Mouse (Mus musculus) adrenal gland, postnatal 25 days (tissue): ENCODE data around the gene Sarm1. TPM values are rescaled to one million over a fixed set of nuclear protein-coding genes. Genes with fewer than 3 reads are reported as not detected.
A peak's percentile ranks its signal among the peaks of the same experiment; 100 is the strongest.

Experiments
- DNase-seq: peaks from one replicate; pipeline ENCODE4 v3.0.0; 2021; ENCODE audit warnings: mixed read lengths
- total RNA-seq: library from RNA; stranded (reverse); gene quantifications from 2 replicates; pipeline ENCODE4 v1.2.3, GENCODE M21; 2021

The Sarm1 gene
- total RNA-seq, 1 experiment from 2014 or later, result 6.7 TPM

- peak; percentile 24 for DNase-seq
Measured at GRCm38 (mm10) chr11:78463286-78464036, 34.1 kb downstream of the Sarm1 start.

GRCm38 (mm10) chr11:78462669-78463068, 34.9 kb downstream of the Sarm1 start:
- no peak for DNase-seq

DNA sequence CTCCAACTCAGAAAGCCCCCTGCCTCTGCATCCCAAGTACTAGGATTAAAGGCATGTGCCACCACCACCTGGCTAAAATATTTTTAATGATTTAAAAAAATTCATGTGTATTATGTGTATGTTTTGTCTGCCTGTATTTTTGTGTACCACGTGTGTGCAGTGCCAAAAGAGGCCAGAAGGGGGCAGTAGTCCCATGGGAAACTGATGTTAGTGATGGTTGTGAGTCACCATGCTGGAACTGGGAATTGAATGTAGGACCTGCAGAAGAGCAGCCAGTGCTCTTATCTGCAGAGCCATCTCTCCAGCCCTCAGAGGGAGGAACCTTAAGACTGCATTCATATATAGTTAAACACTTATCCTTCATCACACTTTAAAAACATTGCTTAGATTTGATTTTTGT, 35.7 kb downstream of the Sarm1 start:
- DNase-seq, result no peak

- no peak for DNase-seq
Measured at GRCm38 (mm10) chr11:78458740-78459139, 38.8 kb downstream of the Sarm1 start.

DNA sequence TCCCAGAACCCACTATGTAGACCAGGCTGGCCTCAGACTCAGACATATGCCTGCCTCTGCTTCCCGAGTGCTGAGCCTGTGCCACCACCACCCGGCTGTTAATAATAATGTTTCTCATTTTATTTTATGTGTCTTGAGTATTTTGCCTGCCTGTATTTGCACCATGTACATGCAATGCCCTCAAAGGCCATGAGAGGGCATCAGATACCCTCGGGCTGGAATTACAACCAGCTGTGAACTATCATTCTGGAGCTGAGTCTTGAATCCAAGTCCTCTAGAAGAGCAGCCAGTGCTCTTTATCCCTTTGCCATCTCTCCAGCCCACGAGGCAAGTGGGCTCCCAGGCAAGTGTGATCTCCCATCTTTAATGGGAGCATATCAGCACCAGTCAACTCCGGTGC, 42.2 kb downstream of the Sarm1 start:
- DNase-seq, result peak; percentile 46

DNA sequence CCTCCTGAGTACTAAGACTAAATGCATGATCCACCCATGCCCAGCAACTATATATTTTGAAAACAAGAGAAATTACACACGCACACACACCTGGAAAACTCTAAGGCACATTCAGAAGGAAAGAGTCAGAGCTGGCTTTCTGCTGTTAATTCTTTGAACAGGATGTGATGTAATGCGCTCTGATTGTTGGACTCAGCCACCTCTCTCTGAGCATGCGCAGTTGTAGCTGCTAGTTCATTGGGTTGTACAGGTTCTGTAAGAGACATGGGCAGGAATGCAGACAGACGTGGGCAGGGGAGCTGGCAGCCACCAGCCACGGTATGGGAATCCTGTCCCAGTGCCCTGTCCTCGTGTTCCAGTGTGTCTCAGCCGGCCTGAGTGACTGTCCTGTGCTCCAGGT, 43.3 kb downstream of the Sarm1 start:
- no peak for DNase-seq

- peak; percentile 69 for DNase-seq
Measured at GRCm38 (mm10) chr11:78453675-78454074, 43.9 kb downstream of the Sarm1 start.

- DNase-seq, result no peak
Measured at GRCm38 (mm10) chr11:78450337-78450736, 47.2 kb downstream of the Sarm1 start.

DNA sequence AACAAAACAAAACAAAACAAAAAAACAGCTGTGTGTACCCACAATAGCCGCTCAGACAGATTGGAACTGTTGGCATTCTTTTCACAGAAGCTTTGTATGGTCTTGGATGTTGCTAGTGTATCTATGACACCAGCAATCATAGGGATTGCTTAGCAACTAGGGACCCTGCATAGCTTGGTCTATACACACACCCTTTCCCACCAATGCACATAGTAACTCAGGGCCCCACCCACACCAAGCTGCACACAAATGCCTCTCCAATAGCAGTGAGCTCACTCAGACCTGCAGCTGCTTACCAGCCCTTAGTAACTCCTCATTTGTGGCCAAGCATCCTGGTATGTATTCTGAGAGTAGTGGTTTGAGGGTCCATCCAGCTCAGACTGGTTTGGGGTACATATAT, 49.3 kb downstream of the Sarm1 start:
- DNase-seq, result no peak

GRCm38 (mm10) chr11:78447168-78447567, 50.4 kb downstream of the Sarm1 start:
- DNase-seq, result no peak

GRCm38 (mm10) chr11:78443115-78443514, 54.4 kb downstream of the Sarm1 start:
- no peak for DNase-seq

DNA sequence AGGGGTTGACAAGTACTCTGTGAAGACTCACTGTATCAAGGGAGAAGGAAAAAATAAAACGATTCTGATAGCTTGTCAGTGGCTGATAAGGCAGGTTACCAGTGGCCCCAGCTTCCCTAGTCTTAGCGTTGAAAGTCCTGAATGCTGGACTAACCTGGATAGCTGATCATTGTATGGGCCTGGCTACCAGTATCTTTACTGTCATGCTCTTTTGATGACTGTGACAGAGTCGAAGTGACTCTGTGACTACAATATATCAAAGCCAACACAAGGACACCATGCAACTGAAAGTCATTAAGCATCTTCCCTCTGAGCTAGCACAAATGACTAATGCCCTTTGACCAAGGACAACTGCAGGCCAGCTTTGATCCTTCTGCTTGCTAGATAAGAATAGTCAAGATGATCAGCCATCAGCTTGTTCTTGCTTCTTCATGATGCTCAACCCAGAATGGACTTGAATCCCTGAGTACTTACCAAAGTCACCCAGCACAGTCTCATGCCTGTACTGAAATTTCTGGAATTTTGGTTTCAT, 59.1 kb downstream of the Sarm1 start:
- DNase-seq, result no peak

- no peak for DNase-seq
Measured at GRCm38 (mm10) chr11:78437182-78437581, 60.4 kb downstream of the Sarm1 start.

GRCm38 (mm10) chr11:78435776-78436349, 61.7 kb downstream of the Sarm1 start:
- DNase-seq, result peak; percentile 70

- no peak for DNase-seq
Measured at GRCm38 (mm10) chr11:78434052-78434451, 63.5 kb downstream of the Sarm1 start.

- no peak for DNase-seq
Measured at GRCm38 (mm10) chr11:78431176-78431575, 66.4 kb downstream of the Sarm1 start.

DNA sequence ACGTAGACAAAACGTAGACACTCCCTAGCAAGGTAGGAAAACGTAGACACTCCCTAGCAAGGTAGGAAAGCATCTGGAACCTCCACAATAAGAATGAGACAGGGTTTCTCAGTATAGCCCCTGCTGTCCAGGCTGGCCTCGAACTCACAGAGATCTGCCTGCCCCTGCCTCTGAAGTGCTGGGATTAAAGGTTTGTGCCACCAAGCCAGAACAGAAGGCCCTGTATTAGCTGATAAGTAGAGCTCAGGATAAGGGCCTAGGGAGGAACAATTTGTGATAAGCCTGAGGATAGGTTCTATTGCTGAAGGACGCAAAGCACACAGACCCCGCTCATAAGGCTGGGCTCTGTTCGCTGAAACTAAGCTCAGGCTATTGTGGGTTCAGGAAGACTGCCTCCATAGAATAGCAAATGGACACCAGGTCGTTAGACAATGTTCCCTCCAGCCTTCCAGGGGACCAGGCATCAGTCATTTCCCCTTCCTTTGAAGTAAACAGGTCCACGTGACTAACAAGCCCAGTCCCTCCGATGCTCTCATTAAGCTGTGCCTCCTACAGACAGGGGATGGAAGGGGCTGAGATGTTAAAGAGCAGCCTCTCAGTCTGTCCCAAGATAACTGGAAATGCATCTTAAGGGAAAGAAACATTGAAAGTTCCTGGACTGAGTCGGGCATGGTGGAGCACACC, 67.2 kb downstream of the Sarm1 start:
- no peak for DNase-seq

DNA sequence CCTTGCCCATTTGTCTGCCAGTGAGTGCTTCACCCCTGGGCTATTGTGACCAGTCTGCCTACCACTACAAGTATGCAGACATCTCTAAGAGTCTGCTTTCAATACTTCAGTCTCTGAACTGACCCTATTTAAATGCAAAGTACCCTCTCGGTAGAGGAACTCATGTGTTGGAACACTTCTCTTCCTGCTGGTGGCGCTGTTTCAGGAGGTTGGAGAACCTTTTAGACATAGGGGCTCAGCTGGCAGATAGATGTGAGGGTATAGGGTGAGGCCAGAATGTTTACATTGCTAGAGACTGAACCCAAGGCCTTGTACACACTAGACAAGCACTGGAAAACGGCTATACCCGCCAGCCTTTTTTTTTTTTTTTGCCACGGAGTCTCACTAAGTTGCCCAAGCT, 69.2 kb downstream of the Sarm1 start:
- no peak for DNase-seq

DNA sequence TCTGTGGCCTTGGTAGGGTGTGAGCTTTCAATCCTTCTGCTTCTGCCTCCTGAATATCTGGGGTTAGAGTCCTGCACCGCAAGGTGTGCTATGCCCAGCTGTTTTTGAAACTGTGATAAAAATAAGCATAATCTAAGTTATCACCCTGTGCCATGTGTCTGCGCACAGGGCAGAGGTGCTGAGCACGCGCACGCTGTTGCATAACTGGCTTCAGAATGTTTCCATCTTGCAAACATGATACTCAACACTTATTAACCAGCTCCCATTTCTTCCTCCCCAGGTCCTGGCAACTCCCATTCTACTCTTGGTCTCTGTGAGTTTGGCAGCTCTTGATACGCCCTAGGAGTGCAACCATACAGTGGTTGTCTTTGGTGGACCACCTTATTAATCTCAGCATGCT, 69.9 kb downstream of the Sarm1 start:
- no peak for DNase-seq

- DNase-seq, result no peak
Measured at GRCm38 (mm10) chr11:78425572-78425971, 72.0 kb downstream of the Sarm1 start.

- DNase-seq, result peak; percentile 51
Measured at GRCm38 (mm10) chr11:78424352-78424751, 73.2 kb downstream of the Sarm1 start.
